Mouse (Mus musculus): ENCODE measurements at regions not wholly inside any gene's neighbourhood (a gene's known extent, or its start where the extent isn't known, plus 50 kb on each side); places are given as distances from the start of the nearest gene placed in this dataset.

DNA sequence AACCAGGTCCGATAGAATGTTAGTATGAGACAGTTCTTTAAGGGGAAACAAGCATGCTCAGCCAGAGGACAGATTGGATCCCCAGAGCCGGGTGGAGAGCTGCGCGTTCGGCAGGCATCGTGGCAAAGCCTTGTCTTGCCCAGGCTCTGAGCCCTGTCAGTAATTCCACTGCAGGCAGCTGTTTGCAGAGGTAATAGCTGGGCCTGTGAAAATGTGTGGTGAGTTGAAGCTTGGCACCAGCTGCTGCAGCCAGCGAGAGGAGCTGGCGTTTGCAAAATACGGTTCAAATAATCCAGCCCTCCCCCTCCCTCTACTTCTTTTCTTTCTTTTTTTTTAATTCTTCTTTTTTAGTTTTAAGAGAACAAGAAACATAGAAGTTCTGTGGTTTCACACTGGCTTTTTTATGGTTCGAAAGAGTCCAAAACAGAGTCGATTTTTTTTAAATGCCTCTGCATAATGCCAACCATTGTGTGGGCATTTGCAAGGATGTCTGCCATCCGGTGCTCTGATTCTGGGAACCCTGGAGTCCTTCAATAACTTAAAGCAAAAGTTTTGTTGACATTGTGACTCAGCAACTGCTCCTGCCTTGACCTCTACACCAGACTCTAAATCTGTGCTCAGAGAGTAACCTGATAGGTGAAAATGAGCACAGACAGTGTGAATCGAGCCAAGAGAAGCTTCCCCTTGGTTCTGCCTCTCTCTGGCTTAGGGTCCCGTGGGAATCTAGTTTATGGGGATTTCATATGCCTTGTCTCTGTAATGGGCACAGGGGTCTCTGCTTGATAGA, 190.7 kb downstream of the Bcl11b start:
- no peak for ATAC-seq (ENCODE audit: low FRiP score, low TSS enrichment)
- H3K9me3 ChIP-seq (ENCODE audit: low read length) = no peaks in the 10 kb centered on the region
- no peak overlapping the region for H3K4me3 ChIP-seq (ENCODE audit: low read length)
- WGBS = 57% methylated on average over 14 of the region's 14 CpGs
- no peak overlapping the region for H3K9ac ChIP-seq (replicated peaks; ENCODE audit: low read length)
- no peaks in the 10 kb centered on the region; the same call in 1 of the 2 replicates for H3K4me1 ChIP-seq (ENCODE audit: insufficient read depth, low read length)
- no peak overlapping the region for H3K4me2 ChIP-seq (replicated peaks; ENCODE audit: low read depth, low read length)
- no peaks in the 10 kb centered on the region for H3K27me3 ChIP-seq (ENCODE audit: insufficient read depth, low read length)
- H3K36me3 ChIP-seq (ENCODE audit: insufficient read depth, low read length) = no peaks in the 10 kb centered on the region
- no peak overlapping the region for H3K27ac ChIP-seq (ENCODE audit: low read length)

DNA sequence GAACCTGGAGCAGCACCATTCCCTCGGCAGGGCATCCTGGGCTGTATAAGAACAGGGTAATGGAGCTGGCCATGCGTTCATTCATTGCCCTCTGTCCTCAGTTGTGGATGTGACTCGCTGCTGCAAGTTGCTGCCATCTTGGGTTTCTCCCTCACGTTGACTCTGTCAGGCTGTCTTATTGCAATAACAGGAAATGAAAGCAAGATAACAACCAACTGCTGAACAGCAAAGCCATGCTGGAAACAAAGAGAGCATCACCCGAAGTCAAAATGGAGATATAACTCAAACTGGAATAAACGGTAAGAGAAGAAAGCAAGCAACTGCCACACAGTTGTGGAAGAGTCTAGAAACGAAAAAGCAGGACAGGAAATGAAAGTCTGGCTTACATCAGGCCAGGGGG, 188.5 kb downstream of the Bcl11b start:
- Histone ChIP-seq H3K4me3 (ENCODE audit: low read length) (no peak overlapping the region), H3K9ac (replicated peaks; ENCODE audit: low read length) (no peak overlapping the region), H3K9me3 (ENCODE audit: low read length) (no peaks in the 10 kb centered on the region), H3K4me1 (ENCODE audit: insufficient read depth, low read length) (no peaks in the 10 kb centered on the region; the same call in 1 of the 2 replicates), H3K27me3 (ENCODE audit: insufficient read depth, low read length) (no peaks in the 10 kb centered on the region), H3K27ac (ENCODE audit: low read length) (no peak overlapping the region), H3K4me2 (replicated peaks; ENCODE audit: low read depth, low read length) (no peak overlapping the region), H3K36me3 (ENCODE audit: insufficient read depth, low read length) (no peaks in the 10 kb centered on the region)
- WGBS = 74% methylated on average over 7 of the region's 7 CpGs
- ATAC-seq (ENCODE audit: low FRiP score, low TSS enrichment) = no peak

DNA sequence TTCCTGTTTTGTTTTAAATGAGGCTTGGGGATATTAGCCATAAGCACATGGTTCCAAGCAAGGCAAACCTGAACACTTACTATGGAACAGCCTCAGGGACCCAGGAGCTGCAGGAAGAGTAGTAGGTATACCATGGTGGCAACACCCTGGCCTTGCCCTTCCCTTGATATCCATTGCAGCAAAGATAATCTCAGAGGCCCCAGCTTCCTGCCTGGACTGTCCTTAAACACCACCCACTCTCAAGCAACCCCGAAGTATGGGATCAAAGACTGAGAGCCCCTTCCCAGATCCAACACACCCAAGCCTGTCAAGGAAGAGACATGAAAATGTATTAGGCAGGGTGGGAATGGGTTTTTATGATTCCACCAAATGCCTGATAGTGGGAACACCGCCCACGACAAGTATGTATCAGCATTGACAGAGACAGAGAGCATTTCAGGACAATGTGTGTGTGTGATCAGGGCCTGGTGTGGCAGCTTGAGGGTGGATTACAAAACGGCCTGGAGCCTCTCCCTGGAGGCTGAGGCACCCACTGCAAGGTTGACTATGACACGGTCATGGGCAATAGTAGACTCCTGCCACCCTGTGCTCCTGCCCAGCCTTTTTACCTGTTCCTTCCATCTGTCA, 179.5 kb downstream of the Bcl11b start:
- Histone ChIP-seq H3K36me3 (ENCODE audit: insufficient read depth, low read length) (no peaks in the 10 kb centered on the region), H3K4me2 (replicated peaks; ENCODE audit: low read depth, low read length) (no peak overlapping the region), H3K9ac (replicated peaks; ENCODE audit: low read length) (no peak overlapping the region), H3K4me3 (ENCODE audit: low read length) (no peak overlapping the region), H3K27me3 (ENCODE audit: insufficient read depth, low read length) (no peaks in the 10 kb centered on the region), H3K4me1 (ENCODE audit: insufficient read depth, low read length) (no peaks in the 10 kb centered on the region), H3K27ac (ENCODE audit: low read length) (no peak overlapping the region), H3K9me3 (ENCODE audit: low read length) (no peaks in the 10 kb centered on the region)
- no peak for ATAC-seq (ENCODE audit: low FRiP score, low TSS enrichment)
- 85% methylated on average over 5 of the region's 5 CpGs for WGBS

DNA sequence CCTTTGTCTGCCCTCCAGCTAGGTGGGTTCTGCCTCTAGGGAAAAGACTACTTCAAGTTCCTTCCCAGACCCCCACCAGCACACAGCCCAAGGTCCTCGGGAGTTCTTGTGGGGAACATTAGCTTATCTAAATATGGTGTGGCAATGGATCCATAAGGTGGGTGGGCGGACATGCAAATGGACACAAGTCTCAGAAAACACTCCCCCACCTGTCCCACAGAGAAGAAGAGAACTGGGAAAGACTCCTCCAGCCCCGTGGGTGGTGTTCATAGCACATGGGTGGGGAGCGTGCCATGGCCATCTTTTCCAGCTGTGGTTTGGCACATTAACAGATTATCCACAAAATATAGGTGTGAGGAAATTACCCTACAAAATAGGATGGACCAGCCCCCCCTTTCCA, 177.5 kb downstream of the Bcl11b start:
- Histone ChIP-seq H3K4me2 (replicated peaks; ENCODE audit: low read depth, low read length) (no peak overlapping the region), H3K4me1 (ENCODE audit: insufficient read depth, low read length) (no peaks in the 10 kb centered on the region), H3K4me3 (ENCODE audit: low read length) (no peak overlapping the region), H3K9me3 (ENCODE audit: low read length) (no peaks in the 10 kb centered on the region), H3K27me3 (ENCODE audit: insufficient read depth, low read length) (no peaks in the 10 kb centered on the region), H3K27ac (ENCODE audit: low read length) (no peak overlapping the region), H3K36me3 (ENCODE audit: insufficient read depth, low read length) (no peaks in the 10 kb centered on the region), H3K9ac (replicated peaks; ENCODE audit: low read length) (no peak overlapping the region)
- no peak for ATAC-seq (ENCODE audit: low FRiP score, low TSS enrichment)
- 81% methylated on average over 4 of the region's 4 CpGs for WGBS

DNA sequence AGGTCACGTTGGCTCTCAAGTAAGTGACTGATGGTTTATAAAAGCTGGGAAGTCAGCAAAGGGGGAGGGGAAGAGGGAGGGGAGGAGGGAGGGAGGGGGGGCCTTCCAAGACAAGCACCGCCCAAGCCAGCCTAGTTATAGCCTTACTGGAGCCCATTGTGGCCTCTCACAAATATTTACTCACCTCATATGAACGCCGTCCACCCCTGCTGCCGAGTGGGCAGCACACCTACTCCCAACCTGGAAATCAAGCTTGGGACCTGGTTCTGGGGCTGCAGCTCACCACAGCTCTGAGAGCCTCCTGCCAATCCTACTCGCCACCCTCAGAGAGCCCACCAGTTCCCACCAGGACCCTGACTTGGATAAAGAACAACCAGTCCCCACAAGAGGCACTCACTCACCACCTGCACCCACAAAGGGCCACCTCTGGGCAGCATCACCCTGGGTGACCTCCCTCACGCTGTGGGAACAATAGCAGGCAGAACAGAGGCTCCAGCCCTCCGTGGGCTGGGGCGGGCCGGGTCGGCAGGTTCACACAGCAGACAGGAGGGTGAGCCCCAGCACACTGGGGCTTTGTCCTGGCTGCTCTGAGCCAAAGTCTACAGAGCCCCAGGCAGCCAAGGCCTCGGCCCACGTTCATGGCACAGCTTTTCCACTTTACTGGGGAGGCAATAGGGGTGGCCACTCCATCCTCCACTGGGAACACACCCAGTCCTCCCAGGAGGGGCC, 171.8 kb downstream of the Bcl11b start:
- Histone ChIP-seq H3K4me2 (replicated peaks; ENCODE audit: low read depth, low read length) (no peak overlapping the region), H3K4me3 (ENCODE audit: low read length) (no peak overlapping the region), H3K4me1 (ENCODE audit: insufficient read depth, low read length) (no peaks in the 10 kb centered on the region), H3K27me3 (ENCODE audit: insufficient read depth, low read length) (no peaks in the 10 kb centered on the region), H3K9me3 (ENCODE audit: low read length) (no peaks in the 10 kb centered on the region), H3K9ac (replicated peaks; ENCODE audit: low read length) (no peak overlapping the region), H3K27ac (ENCODE audit: low read length) (no peak overlapping the region), H3K36me3 (ENCODE audit: insufficient read depth, low read length) (no peaks in the 10 kb centered on the region)
- 52% methylated on average over 13 of the region's 13 CpGs for WGBS
- no peak for ATAC-seq (ENCODE audit: low FRiP score, low TSS enrichment)

DNA sequence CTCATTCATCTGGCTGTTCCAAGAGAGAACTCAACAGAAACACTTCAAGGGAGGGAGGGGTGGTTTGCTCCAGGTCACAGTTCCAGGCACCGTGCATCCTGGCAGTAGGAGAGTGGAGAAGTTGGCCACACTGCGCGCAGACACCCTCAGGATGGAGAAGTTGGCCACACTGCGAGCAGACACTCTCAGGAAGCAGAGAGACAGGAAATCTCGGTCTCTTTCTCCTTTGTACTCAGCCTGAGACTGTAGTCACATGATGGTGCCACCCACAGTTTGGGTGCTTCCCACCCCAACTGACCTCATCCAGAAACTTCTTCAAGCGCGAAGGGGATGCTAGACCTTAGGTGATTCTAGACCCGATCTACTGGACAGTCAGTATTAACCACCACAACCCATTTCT, 170.4 kb downstream of the Bcl11b start:
- H3K36me3 ChIP-seq (ENCODE audit: insufficient read depth, low read length) = no peaks in the 10 kb centered on the region
- no peaks in the 10 kb centered on the region for H3K27me3 ChIP-seq (ENCODE audit: insufficient read depth, low read length)
- ATAC-seq (ENCODE audit: low FRiP score, low TSS enrichment) = no peak
- no peak overlapping the region for H3K4me2 ChIP-seq (replicated peaks; ENCODE audit: low read depth, low read length)
- H3K9ac ChIP-seq (replicated peaks; ENCODE audit: low read length) = no peak overlapping the region
- H3K9me3 ChIP-seq (ENCODE audit: low read length) = no peaks in the 10 kb centered on the region
- no peak overlapping the region for H3K27ac ChIP-seq (ENCODE audit: low read length)
- no peak overlapping the region for H3K4me3 ChIP-seq (ENCODE audit: low read length)
- H3K4me1 ChIP-seq (ENCODE audit: insufficient read depth, low read length) = no peaks in the 10 kb centered on the region
- WGBS = 91% methylated on average over 8 of the region's 8 CpGs

DNA sequence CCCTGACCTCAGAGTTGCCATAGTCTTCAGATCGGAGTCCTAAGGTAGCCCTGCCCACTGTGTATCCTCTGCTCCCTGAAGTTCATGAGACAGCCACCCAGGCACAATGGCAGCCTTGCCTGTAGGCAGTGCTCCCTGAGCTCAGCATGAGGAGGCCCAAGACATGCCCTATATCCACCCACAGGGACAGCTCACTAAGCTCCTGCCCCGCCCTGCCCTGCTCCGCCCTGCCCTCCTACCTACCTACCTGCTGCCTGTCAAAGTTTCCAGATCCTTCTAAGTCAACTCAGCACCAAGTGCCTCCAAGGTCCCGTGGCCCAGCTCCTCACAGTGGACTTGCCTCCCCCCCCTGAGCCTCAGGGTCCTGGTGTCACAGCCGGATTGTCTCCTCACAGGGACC, 168.9 kb downstream of the Bcl11b start:
- Histone ChIP-seq H3K36me3 (ENCODE audit: insufficient read depth, low read length) (no peaks in the 10 kb centered on the region), H3K9me3 (ENCODE audit: low read length) (no peaks in the 10 kb centered on the region), H3K9ac (replicated peaks; ENCODE audit: low read length) (no peak overlapping the region), H3K4me2 (replicated peaks; ENCODE audit: low read depth, low read length) (no peak overlapping the region), H3K4me1 (ENCODE audit: insufficient read depth, low read length) (no peaks in the 10 kb centered on the region), H3K27ac (ENCODE audit: low read length) (no peak overlapping the region), H3K4me3 (ENCODE audit: low read length) (no peak overlapping the region), H3K27me3 (ENCODE audit: insufficient read depth, low read length) (no peaks in the 10 kb centered on the region)
- no peak for ATAC-seq (ENCODE audit: low FRiP score, low TSS enrichment)
- 81% methylated on average over 5 of the region's 5 CpGs for WGBS

DNA sequence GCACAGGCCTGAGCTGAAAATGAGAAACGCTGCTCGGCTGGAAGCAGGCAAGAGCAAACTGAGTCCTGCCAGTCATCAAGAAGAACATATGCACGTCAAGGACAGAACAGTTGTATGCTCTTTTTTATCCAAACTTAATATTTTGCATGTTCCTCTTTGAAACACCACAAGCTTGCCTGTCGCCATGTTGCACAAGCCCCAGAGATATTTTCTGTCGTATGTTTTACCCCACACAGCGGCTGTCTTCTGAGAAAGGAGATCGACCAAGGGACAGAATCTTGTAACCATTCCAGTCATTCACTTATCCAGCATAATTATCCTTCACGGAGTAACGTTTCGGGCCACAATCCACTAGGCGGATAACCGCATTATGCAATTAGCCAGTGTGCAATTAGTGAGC, 165.7 kb downstream of the Bcl11b start:
- Histone ChIP-seq H3K9ac (replicated peaks; ENCODE audit: low read length) (no peak overlapping the region), H3K4me3 (ENCODE audit: low read length) (no peak overlapping the region), H3K4me1 (ENCODE audit: insufficient read depth, low read length) (no peaks in the 10 kb centered on the region), H3K9me3 (ENCODE audit: low read length) (no peaks in the 10 kb centered on the region), H3K27me3 (ENCODE audit: insufficient read depth, low read length) (no peaks in the 10 kb centered on the region), H3K36me3 (ENCODE audit: insufficient read depth, low read length) (no peaks in the 10 kb centered on the region), H3K4me2 (replicated peaks; ENCODE audit: low read depth, low read length) (no peak overlapping the region), H3K27ac (ENCODE audit: low read length) (no peak overlapping the region)
- WGBS = 93% methylated on average over 12 of the region's 12 CpGs
- ATAC-seq (ENCODE audit: low FRiP score, low TSS enrichment) = no peak

DNA sequence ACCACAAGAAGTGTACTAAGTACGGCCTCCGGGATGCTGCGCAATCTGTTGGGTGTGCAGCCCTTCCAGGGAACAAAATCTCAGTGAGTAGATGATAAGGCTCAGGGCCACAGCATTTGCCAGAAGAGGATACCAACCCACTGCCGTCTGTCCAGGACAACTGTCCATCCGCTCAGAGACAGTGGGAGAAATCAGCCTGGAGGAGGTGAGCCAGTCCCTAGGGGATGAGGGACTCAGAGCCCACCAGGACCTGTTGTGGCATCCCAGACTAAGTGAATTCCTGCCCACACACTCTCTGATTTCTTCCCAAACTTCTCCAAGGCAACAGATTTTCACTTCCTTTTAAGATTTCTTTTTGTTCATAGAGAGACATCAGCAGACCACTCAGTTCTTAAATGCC, 158.8 kb downstream of the Bcl11b start:
- Histone ChIP-seq H3K9me3 (ENCODE audit: low read length) (no peaks in the 10 kb centered on the region), H3K27me3 (ENCODE audit: insufficient read depth, low read length) (no peaks in the 10 kb centered on the region)
- WGBS = 90% methylated on average over 5 of the region's 5 CpGs

DNA sequence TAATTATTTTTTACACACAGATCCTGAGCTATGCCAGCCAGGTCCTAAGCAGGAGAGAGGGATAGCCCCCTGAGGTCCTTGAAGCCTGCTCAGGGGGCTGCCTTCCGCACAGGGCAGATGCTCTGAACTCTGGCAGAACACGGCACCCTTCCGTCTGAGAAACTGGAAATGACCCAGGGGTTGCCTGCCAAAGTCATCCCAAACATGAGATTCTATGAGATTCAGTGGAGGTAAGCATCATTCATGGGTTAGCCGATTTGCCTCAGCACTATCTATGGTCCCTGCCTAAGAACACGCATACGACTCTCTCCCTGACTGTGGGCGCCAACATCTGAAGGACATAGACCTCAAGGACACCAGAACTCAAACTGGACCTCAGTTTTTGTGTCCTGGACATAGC, 152.8 kb downstream of the Bcl11b start:
- Histone ChIP-seq H3K9ac (replicated peaks; ENCODE audit: low read length) (no peak overlapping the region), H3K4me2 (replicated peaks; ENCODE audit: low read depth, low read length) (no peak overlapping the region), H3K4me1 (ENCODE audit: insufficient read depth, low read length) (no peaks in the 10 kb centered on the region), H3K27me3 (ENCODE audit: insufficient read depth, low read length) (no peaks in the 10 kb centered on the region), H3K9me3 (ENCODE audit: low read length) (no peaks in the 10 kb centered on the region), H3K4me3 (ENCODE audit: low read length) (no peak overlapping the region), H3K27ac (ENCODE audit: low read length) (no peak overlapping the region), H3K36me3 (ENCODE audit: insufficient read depth, low read length) (no peaks in the 10 kb centered on the region)
- WGBS = 89% methylated on average over 7 of the region's 7 CpGs
- ATAC-seq (ENCODE audit: low FRiP score, low TSS enrichment) = no peak

More for the DNA sequence above, 158.8 kb downstream of the Bcl11b start:
- no peak for ATAC-seq (ENCODE audit: low FRiP score, low TSS enrichment)
- Histone ChIP-seq H3K36me3 (ENCODE audit: insufficient read depth, low read length) (no peaks in the 10 kb centered on the region), H3K4me2 (replicated peaks; ENCODE audit: low read depth, low read length) (no peak overlapping the region), H3K4me1 (ENCODE audit: insufficient read depth, low read length) (no peaks in the 10 kb centered on the region), H3K4me3 (ENCODE audit: low read length) (no peak overlapping the region), H3K27ac (ENCODE audit: low read length) (no peak overlapping the region), H3K9ac (replicated peaks; ENCODE audit: low read length) (no peak overlapping the region)
